Comparison of ENCODE assay signal across 8 mouse cellular contexts in genomic region chr12:28699656-28700055, GRCm38 (mm10). TPM values are rescaled to one million over a fixed set of nuclear protein-coding genes. Genes with fewer than 3 reads are reported as not detected.
DNase-seq lines count a peak whose midpoint lies in the region; ATAC-seq lines count a peak whose summit lies in the region.

No protein-coding gene starts in this region.

- H3K27ac ChIP-seq in forebrain, embryonic 12.5 days: peak overlapping the region; percentile 89

- H3K4me2 ChIP-seq in forebrain, embryonic 12.5 days: no peak overlapping the region

- no peak overlapping the region for H3K4me3 ChIP-seq in forebrain, embryonic 12.5 days (replicated peaks)

- H3K27me3 ChIP-seq in forebrain, embryonic 12.5 days: no peaks in the 10 kb centered on the region

- 0 out of 2 replicates have a peak overlapping the region, but pooled peaks have one; percentile 47 for H3K9ac ChIP-seq in forebrain, embryonic 12.5 days

- peak; percentile 71 for DNase-seq in cerebellum, adult 11 months
- DNase-seq in c-Kit-positive CD71-positive TER-119-negative erythroid progenitor cells, embryonic 14.5 days (ENCODE audit: low read depth): peak; percentile 47
- DNase-seq in layer of hippocampus, postnatal 14 days (ENCODE audit: low spot score in 2 of 2): peak; percentile 80 to 87
- peak; percentile 85 to 89 for DNase-seq in right cerebral cortex, adult 2 months (ENCODE audit: low spot score in 2 of 2)

- ATAC-seq in cerebellum, adult (ENCODE audit: insufficient number of reproducible peaks, low FRiP score, low TSS enrichment): no peak
- peak; percentile 49; the same call in 1 of the 2 replicates for ATAC-seq in forebrain, embryonic 12.5 days (ENCODE audit: low FRiP score)
- ATAC-seq in hematopoietic stem cell, adult 5-6 weeks (replicated peaks in 1 of 2; ENCODE audit: insufficient read depth in 1 of 2, low FRiP score in 2 of 2, low TSS enrichment in 1 of 2, low read depth in 1 of 2, poor library complexity in 2 of 2, severe bottlenecking in 2 of 2): peak; percentile 65 to 69; a peak in 3 of 4 replicates
- peak; percentile 69 for ATAC-seq in megakaryocyte, adult 5-6 weeks (ENCODE audit: poor library complexity, severe bottlenecking)

- 7% methylated on average over 6 of the region's 6 CpGs for WGBS in forebrain, embryonic 12.5 days

- H3K36me3 ChIP-seq in forebrain, embryonic 12.5 days (replicated peaks): peaks cover 21% of the 10 kb centered on the region

- H3K4me1 ChIP-seq in forebrain, embryonic 12.5 days: peaks cover 13% of the 10 kb centered on the region

- no peaks in the 10 kb centered on the region for H3K9me3 ChIP-seq in forebrain, embryonic 12.5 days

RNA-seq across cellular contexts. Expression of gene Adi1, which starts 24.6 kb away (rescaled TPM):
- 41.6 and 44.1 TPM in 2 replicates for polyA plus RNA-seq in forebrain, embryonic 12.5 days (2016; fragmentation: Nextera tagmentation; extraction: Ambion mirVana)
- total RNA-seq in hematopoietic stem cell, adult 5-6 weeks (2017): 26.1 and 45.0 TPM in 2 replicates
- 10 to 100 TPM; 17.3 to 23.8 TPM for total RNA-seq in layer of hippocampus, postnatal 14 days (2021)
- 28.8 and 32.0 TPM in 2 replicates for total RNA-seq in megakaryocyte, adult 5-6 weeks (2015)
- 7.6 and 9.1 TPM in 2 replicates for total RNA-seq in megakaryocyte, adult 5-6 weeks (2017)

RNA-seq across cellular contexts. Expression of gene Rnaseh1, which starts 50.3 kb away (rescaled TPM):
- 29.0 and 30.2 TPM in 2 replicates for polyA plus RNA-seq in forebrain, embryonic 12.5 days (2016; fragmentation: Nextera tagmentation; extraction: Ambion mirVana)
- 25.5 and 26.0 TPM in 2 replicates for total RNA-seq in hematopoietic stem cell, adult 5-6 weeks (2017)
- 10 to 100 TPM; 11.4 to 14.5 TPM for total RNA-seq in layer of hippocampus, postnatal 14 days (2021)
- total RNA-seq in megakaryocyte, adult 5-6 weeks (2015): 17.1 and 21.2 TPM in 2 replicates
- 13.5 and 19.5 TPM in 2 replicates for total RNA-seq in megakaryocyte, adult 5-6 weeks (2017)

RNA-seq across cellular contexts. Expression of gene Trappc12, which starts 50.6 kb away (rescaled TPM):
- polyA plus RNA-seq in forebrain, embryonic 12.5 days (2016; fragmentation: Nextera tagmentation; extraction: Ambion mirVana): 40.4 and 41.5 TPM in 2 replicates
- 51.4 and 57.8 TPM in 2 replicates for total RNA-seq in hematopoietic stem cell, adult 5-6 weeks (2017)
- total RNA-seq in layer of hippocampus, postnatal 14 days (2021): 10 to 100 TPM; 51.3 to 52.7 TPM
- 25.9 and 29.7 TPM in 2 replicates for total RNA-seq in megakaryocyte, adult 5-6 weeks (2015)
- 34.3 and 40.3 TPM in 2 replicates for total RNA-seq in megakaryocyte, adult 5-6 weeks (2017)

RNA-seq across cellular contexts. Expression of gene Eipr1, which starts 51.9 kb away (rescaled TPM):
- polyA plus RNA-seq in forebrain, embryonic 12.5 days (2016; fragmentation: Nextera tagmentation; extraction: Ambion mirVana): 43.0 and 45.8 TPM in 2 replicates
- 18.7 and 25.6 TPM in 2 replicates for total RNA-seq in hematopoietic stem cell, adult 5-6 weeks (2017)
- 10 to 100 TPM; 41.9 to 47.9 TPM for total RNA-seq in layer of hippocampus, postnatal 14 days (2021)
- total RNA-seq in megakaryocyte, adult 5-6 weeks (2015): 21.2 and 22.7 TPM in 2 replicates
- 26.9 and 33.8 TPM in 2 replicates for total RNA-seq in megakaryocyte, adult 5-6 weeks (2017)
